Mouse (Mus musculus): ENCODE measurements at regions not wholly inside any gene's neighbourhood (a gene's known extent, or its start where the extent isn't known, plus 50 kb on each side); places are given as distances from the start of the nearest gene placed in this dataset.
A peak's percentile ranks its signal among the peaks of the same experiment; 100 is the strongest.

DNA sequence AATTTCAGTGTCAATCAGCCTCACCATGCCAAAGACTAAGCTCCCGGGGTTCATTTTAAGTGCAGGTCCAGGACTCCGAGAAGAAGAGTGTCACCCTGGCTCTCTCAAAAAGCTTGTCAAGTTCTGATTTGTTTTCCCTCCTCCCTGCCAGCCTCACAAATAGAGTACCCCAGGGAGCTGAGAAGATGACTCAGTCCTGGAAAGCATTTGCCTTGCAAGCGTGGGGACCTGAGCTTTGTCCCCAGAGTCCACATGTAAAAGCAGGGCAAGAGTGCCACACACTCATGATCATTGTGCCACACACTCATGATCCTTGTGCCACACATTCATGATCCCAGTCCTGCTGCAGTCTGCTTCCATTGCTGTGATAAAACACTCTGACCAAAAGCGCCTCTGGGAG lies 100.4 kb upstream of the Lmo4 start:
- no peaks in the 10 kb centered on the region for H3K36me3 ChIP-seq (ENCODE audit: insufficient read depth)
- no peak for TF ChIP-seq CTCF (IDR thresholded peaks at IDR 0.05; ENCODE audit: low read depth)
- no peak overlapping the region for H3K4me2 ChIP-seq (ENCODE audit: low read depth)
- H3K4me3 ChIP-seq (ENCODE audit: low read depth, low read length) = no peak overlapping the region
- no peaks in the 10 kb centered on the region for H3K4me1 ChIP-seq (ENCODE audit: insufficient read depth)
- DNase-seq (no peak), ATAC-seq (no peak)
- H3K9me3 ChIP-seq (ENCODE audit: low read length) = no peaks in the 10 kb centered on the region
- 55% methylated on average over 4 of the region's 4 CpGs for WGBS
- no peak overlapping the region for H3K9ac ChIP-seq
- H3K27me3 ChIP-seq (ENCODE audit: insufficient read depth, low read length) = no peaks in the 10 kb centered on the region
- H3K27ac ChIP-seq (ENCODE audit: low read depth, low read length) = no peak overlapping the region

DNA sequence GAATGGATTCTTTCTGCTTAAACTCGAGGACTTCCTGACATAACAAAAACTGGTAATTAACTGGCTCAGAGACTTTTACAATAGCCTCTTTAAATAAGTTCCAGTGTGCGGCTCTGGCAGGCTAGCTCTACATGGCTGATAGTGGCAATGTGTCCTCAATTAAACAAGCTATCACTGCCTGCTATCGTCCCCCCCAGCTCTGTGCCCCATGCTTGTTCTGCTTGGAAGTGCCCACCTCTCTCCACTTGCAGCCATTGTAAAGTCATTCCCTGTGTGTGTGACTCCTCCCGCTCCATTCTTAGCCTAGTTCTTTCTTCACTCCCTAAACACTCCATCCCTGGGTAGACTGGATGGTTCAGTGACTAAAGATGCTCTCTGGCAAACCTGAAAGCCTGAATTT lies 99.9 kb upstream of the Lmo4 start:
- Histone ChIP-seq H3K4me2 (ENCODE audit: low read depth) (no peak overlapping the region), H3K27ac (ENCODE audit: low read depth, low read length) (no peak overlapping the region)
- DNase-seq = no peak

DNA sequence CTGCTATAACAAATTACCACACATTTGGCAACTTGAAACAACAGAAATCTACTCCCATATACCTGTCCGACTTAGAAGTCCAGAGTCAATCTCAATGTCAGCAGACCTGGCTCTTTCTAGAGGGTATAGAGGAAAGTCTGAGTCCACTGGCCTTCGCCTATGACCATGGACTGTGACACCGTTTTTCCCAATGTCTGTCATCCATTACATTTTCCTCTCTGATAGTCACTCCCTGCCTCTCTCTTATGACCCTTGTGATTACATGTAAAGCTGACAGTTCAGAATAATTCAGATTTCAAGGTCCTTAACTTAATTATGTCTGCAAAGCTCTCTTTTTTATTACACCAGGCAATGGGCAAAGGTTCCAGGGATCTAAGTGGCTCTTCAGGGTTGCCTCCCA lies 97.6 kb upstream of the Lmo4 start:
- Histone ChIP-seq H3K4me3 (ENCODE audit: low read depth, low read length) (no peak overlapping the region), H3K27me3 (ENCODE audit: insufficient read depth, low read length) (no peaks in the 10 kb centered on the region), H3K4me2 (ENCODE audit: low read depth) (no peak overlapping the region), H3K9me3 (ENCODE audit: low read length) (no peaks in the 10 kb centered on the region), H3K36me3 (ENCODE audit: insufficient read depth) (no peaks in the 10 kb centered on the region), H3K27ac (ENCODE audit: low read depth, low read length) (no peak overlapping the region), H3K4me1 (ENCODE audit: insufficient read depth) (no peaks in the 10 kb centered on the region), H3K9ac (no peak overlapping the region)
- 92% methylated on average over 3 of the region's 3 CpGs for WGBS
- ATAC-seq (no peak), DNase-seq (no peak)
- TF ChIP-seq CTCF (IDR thresholded peaks at IDR 0.05; ENCODE audit: low read depth) = no peak

More for the DNA sequence above, 99.9 kb upstream of the Lmo4 start:
- 14% methylated on average over 4 of the region's 4 CpGs for WGBS
- no peak overlapping the region for H3K9ac ChIP-seq
- H3K9me3 ChIP-seq (ENCODE audit: low read length) = no peaks in the 10 kb centered on the region
- H3K27me3 ChIP-seq (ENCODE audit: insufficient read depth, low read length) = no peaks in the 10 kb centered on the region
- H3K4me1 ChIP-seq (ENCODE audit: insufficient read depth) = no peaks in the 10 kb centered on the region
- no peak for TF ChIP-seq CTCF (IDR thresholded peaks at IDR 0.05; ENCODE audit: low read depth)
- no peak overlapping the region for H3K4me3 ChIP-seq (ENCODE audit: low read depth, low read length)
- no peaks in the 10 kb centered on the region for H3K36me3 ChIP-seq (ENCODE audit: insufficient read depth)
- no peak for ATAC-seq

DNA sequence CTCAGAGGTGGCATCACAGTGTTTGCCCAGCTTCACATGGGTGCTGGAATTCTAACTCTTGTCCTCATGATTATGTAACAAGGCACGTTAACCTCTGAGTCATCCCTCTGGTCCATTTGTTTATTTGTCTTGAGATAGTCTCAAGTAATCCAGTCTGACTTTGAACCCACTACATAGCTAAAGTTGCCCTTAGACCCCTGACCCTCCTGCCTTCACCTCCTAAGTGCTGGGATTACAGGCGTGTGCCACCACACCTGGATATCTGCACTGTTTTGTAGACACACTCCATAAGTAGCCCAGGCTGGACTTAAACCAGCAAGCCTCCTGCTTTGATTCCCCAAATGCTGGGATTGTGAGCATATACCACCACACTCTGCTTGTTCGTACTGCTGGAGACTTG lies 96.0 kb upstream of the Lmo4 start:
- no peak overlapping the region for H3K4me2 ChIP-seq (ENCODE audit: low read depth)
- H3K4me1 ChIP-seq (ENCODE audit: insufficient read depth) = no peaks in the 10 kb centered on the region
- TF ChIP-seq CTCF (IDR thresholded peaks at IDR 0.05; ENCODE audit: low read depth) = no peak
- H3K36me3 ChIP-seq (ENCODE audit: insufficient read depth) = no peaks in the 10 kb centered on the region
- no peak overlapping the region for H3K27ac ChIP-seq (ENCODE audit: low read depth, low read length)
- ATAC-seq (no peak), DNase-seq (no peak)
- no peaks in the 10 kb centered on the region for H3K27me3 ChIP-seq (ENCODE audit: insufficient read depth, low read length)
- no peak overlapping the region for H3K4me3 ChIP-seq (ENCODE audit: low read depth, low read length)
- H3K9ac ChIP-seq = no peak overlapping the region
- no peaks in the 10 kb centered on the region for H3K9me3 ChIP-seq (ENCODE audit: low read length)
- WGBS = 82% methylated on average over 3 of the region's 3 CpGs

DNA sequence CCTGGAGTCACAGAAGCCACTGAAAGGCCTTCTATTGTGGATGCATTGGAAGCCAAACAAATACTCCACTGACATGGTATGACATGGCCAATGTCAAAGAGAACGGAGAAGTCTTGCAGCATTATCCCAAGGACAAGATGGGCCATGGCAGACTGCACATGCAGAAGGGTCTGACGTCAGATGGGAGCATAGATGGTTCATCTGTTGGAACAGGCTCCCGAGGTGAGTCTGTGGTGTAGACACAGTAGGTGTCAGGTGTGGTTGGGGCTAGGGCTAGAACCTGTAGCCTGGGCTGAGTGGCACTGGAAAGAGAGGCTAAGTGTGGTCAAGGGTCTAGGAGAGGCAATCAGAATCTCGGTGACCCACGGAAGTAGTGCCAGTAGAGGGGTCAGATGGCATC lies 94.2 kb upstream of the Lmo4 start:
- DNase-seq (no peak), ATAC-seq (no peak)
- H3K4me1 ChIP-seq (ENCODE audit: insufficient read depth) = no peaks in the 10 kb centered on the region
- no peak overlapping the region for H3K4me3 ChIP-seq (ENCODE audit: low read depth, low read length)
- no peak overlapping the region for H3K9ac ChIP-seq
- no peaks in the 10 kb centered on the region for H3K9me3 ChIP-seq (ENCODE audit: low read length)
- no peak for TF ChIP-seq CTCF (IDR thresholded peaks at IDR 0.05; ENCODE audit: low read depth)
- 96% methylated on average over 5 of the region's 5 CpGs for WGBS
- H3K27ac ChIP-seq (ENCODE audit: low read depth, low read length) = no peak overlapping the region
- no peaks in the 10 kb centered on the region for H3K27me3 ChIP-seq (ENCODE audit: insufficient read depth, low read length)
- H3K4me2 ChIP-seq (ENCODE audit: low read depth) = no peak overlapping the region
- no peaks in the 10 kb centered on the region for H3K36me3 ChIP-seq (ENCODE audit: insufficient read depth)

DNA sequence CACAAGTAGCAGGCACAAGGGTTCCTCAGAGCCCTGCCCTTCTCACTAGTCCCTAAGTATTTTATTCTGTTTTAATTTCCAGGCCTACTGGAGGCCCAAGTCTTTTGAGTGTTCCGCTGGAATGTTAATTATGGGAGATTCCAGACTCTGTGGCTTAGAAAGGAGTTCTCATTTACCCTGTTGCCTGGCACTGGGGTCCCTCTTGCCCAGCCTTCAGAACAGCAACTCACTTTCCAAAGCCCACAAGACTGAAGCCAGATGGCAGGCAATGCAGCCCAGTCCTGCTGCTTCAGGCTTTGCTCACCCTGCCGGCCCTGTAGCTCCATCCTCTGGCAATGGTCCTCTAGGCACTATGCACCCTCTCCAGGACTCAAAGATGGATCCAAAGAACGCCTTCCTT lies 84.5 kb upstream of the Lmo4 start:
- Histone ChIP-seq H3K4me3 (ENCODE audit: low read depth, low read length) (no peak overlapping the region), H3K27ac (ENCODE audit: low read depth, low read length) (no peak overlapping the region), H3K36me3 (ENCODE audit: insufficient read depth) (no peaks in the 10 kb centered on the region), H3K4me1 (ENCODE audit: insufficient read depth) (no peaks in the 10 kb centered on the region), H3K4me2 (ENCODE audit: low read depth) (no peak overlapping the region), H3K9ac (no peak overlapping the region), H3K9me3 (ENCODE audit: low read length) (no peaks in the 10 kb centered on the region), H3K27me3 (ENCODE audit: insufficient read depth, low read length) (no peaks in the 10 kb centered on the region)
- TF ChIP-seq CTCF (IDR thresholded peaks at IDR 0.05; ENCODE audit: low read depth) = no peak
- peak; percentile 22 for DNase-seq
- peak; percentile 94 for ATAC-seq
- WGBS = 57% methylated on average over 3 of the region's 3 CpGs

DNA sequence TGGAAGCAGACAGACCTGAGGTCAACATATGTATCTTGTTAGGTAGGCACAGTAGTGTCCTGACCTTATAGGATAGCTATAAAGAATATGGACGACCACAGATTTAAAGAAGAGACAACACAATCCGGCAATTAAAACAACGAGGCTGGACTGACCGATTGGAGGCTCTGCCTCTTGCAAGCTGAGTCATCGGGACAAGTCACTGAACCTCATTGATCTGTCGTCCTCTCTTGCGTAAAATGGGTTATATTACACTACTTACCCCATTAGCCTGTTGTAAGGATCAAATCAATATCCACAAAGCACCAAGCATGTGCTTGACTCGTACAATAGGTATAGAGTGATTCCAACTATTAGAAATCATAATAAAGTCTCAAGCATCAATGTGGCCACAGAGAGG lies 81.1 kb upstream of the Lmo4 start:
- Histone ChIP-seq H3K27me3 (ENCODE audit: insufficient read depth, low read length) (no peaks in the 10 kb centered on the region), H3K27ac (ENCODE audit: low read depth, low read length) (no peak overlapping the region), H3K9me3 (ENCODE audit: low read length) (no peaks in the 10 kb centered on the region), H3K4me1 (ENCODE audit: insufficient read depth) (no peaks in the 10 kb centered on the region), H3K4me2 (ENCODE audit: low read depth) (no peak overlapping the region), H3K36me3 (ENCODE audit: insufficient read depth) (no peaks in the 10 kb centered on the region), H3K4me3 (ENCODE audit: low read depth, low read length) (no peak overlapping the region), H3K9ac (no peak overlapping the region)
- ATAC-seq = no peak
- 92% methylated on average over 8 of the region's 8 CpGs for WGBS
- no peak for DNase-seq
- TF ChIP-seq CTCF (IDR thresholded peaks at IDR 0.05; ENCODE audit: low read depth) = no peak

DNA sequence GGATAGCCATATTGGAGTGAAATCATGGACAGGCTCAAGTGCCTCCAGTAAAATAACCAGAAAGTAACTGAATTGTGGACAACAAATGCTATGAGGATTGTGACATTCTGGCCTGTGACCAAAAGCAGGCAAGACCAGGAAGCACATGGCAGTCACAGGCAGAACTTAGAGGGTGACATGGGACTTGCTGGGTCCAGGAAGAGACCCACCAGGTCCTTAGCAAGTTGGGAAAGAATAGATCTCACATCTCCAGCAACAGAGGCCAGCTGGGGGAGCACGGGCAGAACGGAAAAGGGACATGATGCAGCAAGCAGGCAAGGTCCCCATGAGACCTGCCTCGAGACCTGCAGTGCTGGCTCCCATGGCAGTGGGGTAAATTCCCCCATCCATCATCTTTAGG lies 79.3 kb upstream of the Lmo4 start:
- 91% methylated on average over 3 of the region's 3 CpGs for WGBS

More for the DNA sequence above, 79.3 kb upstream of the Lmo4 start:
- no peak overlapping the region for H3K27ac ChIP-seq (ENCODE audit: low read depth, low read length)
- no peak overlapping the region for H3K4me3 ChIP-seq (ENCODE audit: low read depth, low read length)
- no peaks in the 10 kb centered on the region for H3K27me3 ChIP-seq (ENCODE audit: insufficient read depth, low read length)
- no peak for ATAC-seq
- H3K9ac ChIP-seq = no peak overlapping the region
- no peaks in the 10 kb centered on the region for H3K9me3 ChIP-seq (ENCODE audit: low read length)
- no peak overlapping the region for H3K4me2 ChIP-seq (ENCODE audit: low read depth)
- H3K4me1 ChIP-seq (ENCODE audit: insufficient read depth) = no peaks in the 10 kb centered on the region
- DNase-seq = no peak
- no peak for TF ChIP-seq CTCF (IDR thresholded peaks at IDR 0.05; ENCODE audit: low read depth)
- no peaks in the 10 kb centered on the region for H3K36me3 ChIP-seq (ENCODE audit: insufficient read depth)

All from forebrain, postnatal 0 days (tissue).